Mouse (Mus musculus) spleen, adult 2 months (tissue): ENCODE measurements around the gene Fbxl15. TPM values are rescaled to one million over a fixed set of nuclear protein-coding genes. Genes with fewer than 3 reads are reported as not detected.

Experiments used
- DNase-seq, 2 experiments: peaks; one replicate each; pipeline versions ENCODE4 v3.0.0 to v3.0.0-alpha.2; 2012 to 2021; ENCODE audit warnings: low spot score in 2 of 2, low read depth in 1 of 2
- H3K27ac ChIP-seq: fragments of 200-500 bp; 2 replicates; pipeline ENCODE4 v1.5.1; 2012; ENCODE audit warnings: low read length, inconsistent platforms; ENCODE audit not compliant: insufficient read depth
- H3K27me3 ChIP-seq: fragments of 200-500 bp; 2 replicates; pipeline ENCODE4 v1.6.1; 2012; ENCODE audit warnings: mild to moderate bottlenecking, moderate library complexity, low read length, inconsistent platforms; ENCODE audit not compliant: control insufficient read depth, insufficient read depth
- H3K36me3 ChIP-seq: fragments of 200-500 bp; 2 replicates; pipeline ENCODE4 v1.6.1; 2012; ENCODE audit warnings: mild to moderate bottlenecking, low read length, inconsistent platforms; ENCODE audit not compliant: control insufficient read depth, insufficient read depth
- H3K4me1 ChIP-seq: fragments of 200-500 bp; 2 replicates; pipeline ENCODE4 v1.6.1; 2011; ENCODE audit warnings: inconsistent platforms; ENCODE audit not compliant: control insufficient read depth, insufficient read depth, insufficient read length
- H3K4me3 ChIP-seq: fragments of 200-500 bp; 2 replicates; pipeline ENCODE4 v1.5.1; 2011; ENCODE audit warnings: mild to moderate bottlenecking, inconsistent platforms; ENCODE audit not compliant: insufficient read depth, insufficient read length; ENCODE audit errors: extremely low read depth
- CTCF ChIP-seq: fragments of 200-500 bp; IDR thresholded peaks from 2 replicates; pipeline ENCODE4 v1.5.1; 2011; ENCODE audit warnings: mild to moderate bottlenecking, inconsistent platforms; ENCODE audit not compliant: insufficient read depth, insufficient read length, insufficient replicate concordance; ENCODE audit errors: extremely low read depth
- POLR2A ChIP-seq: fragments of 200-500 bp; IDR thresholded peaks from 2 replicates; pipeline ENCODE4 v1.6.1; 2011; ENCODE audit warnings: low read depth, low read length, inconsistent platforms
- WGBS: fragments of 180-500 bp; shearing (Covaris S2); methylation state at CpG from one replicate; pipeline ENCODE4 v1.1.7; 2018; 5-methylcytosine and 5-hydroxymethylcytosine counted together
- polyA plus RNA-seq: library from polyadenylated mRNA; depleted of rRNA; stranded (reverse); fragments of >200 nt; gene quantifications from 2 replicates; pipeline ENCODE4 v1.2.3, GENCODE M21; 2012

Gene Fbxl15
- polyA plus RNA-seq, 1 experiment: 12.1 TPM

DNA sequence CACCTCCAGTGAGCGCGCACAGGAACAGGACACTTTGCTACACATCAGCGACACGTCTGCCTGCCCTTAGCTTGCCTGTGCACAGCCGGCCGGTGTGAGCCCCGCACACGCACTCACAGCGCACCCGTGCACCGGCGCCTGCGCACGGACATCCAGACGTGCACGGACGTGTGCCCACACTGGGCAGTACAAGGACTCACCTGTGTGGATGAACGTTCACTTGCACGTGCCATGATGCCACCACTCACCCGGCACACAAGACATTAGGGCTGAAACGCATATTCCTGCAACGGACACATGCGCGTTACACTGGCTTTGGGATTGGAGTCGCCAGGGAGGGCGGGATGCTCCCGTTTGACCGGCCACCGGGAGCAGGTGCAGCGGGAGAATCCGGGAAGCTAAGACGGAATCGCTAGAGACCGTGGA, 23.1 kb upstream of the Fbxl15 start:
- WGBS: under 1% methylated on average over 34 of the region's 34 CpGs
- no peak for TF ChIP-seq CTCF
- TF ChIP-seq POLR2A: no peak; the same call in 1 of the 2 replicates
- DNase-seq: no peak
- Histone ChIP-seq H3K36me3 (peaks cover 26% of the 10 kb centered on the region), H3K4me3 (peak overlapping the region; percentile 73), H3K27ac (peak overlapping the region; percentile 95), H3K4me1 (peaks cover 15% of the 10 kb centered on the region), H3K27me3 (no peaks in the 10 kb centered on the region)

DNA sequence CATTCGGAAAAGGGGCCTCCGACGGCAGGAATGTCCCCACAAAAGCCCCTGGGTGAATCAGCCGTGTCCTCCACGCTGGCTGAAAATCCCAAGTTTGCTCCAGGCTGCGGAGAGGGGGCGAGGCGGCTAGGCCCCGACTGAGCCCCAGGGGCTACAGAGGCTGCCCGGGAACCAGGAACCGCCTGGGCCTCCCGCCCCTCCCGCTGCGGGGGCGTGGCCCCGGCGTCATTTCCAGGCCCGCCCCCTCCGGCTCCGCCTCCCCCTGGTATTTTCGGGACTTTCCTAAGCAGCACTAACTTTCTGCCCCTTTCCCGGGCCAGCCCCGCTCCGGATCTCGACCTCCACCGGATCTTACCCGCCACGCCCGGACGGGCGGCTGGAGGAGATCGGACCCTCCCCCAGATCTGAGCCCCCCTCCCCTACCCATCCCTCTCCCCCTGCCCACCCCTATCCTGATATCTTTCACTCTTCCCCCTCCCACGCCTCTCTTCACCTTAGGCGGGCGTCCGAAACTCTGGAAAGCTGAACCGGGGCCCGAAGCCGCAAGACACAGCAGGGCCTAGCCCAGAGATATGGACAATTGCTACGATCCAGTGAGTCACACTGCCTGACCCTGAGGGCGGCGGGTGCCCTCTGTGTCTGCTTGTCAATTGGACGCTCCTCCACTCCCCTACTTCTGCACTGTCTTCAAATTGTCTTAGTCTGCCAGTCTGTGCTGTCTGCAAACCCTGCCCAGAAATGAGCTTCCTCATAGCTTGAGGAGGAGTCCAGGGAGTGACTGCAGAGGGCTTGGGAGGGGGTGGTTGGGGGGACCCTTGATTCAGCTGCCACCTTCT, 22.3 kb upstream of the Fbxl15 start:
- peaks cover 15% of the 10 kb centered on the region for H3K4me1 ChIP-seq
- peaks cover 33% of the 10 kb centered on the region for H3K36me3 ChIP-seq
- under 1% methylated on average over 43 of the region's 43 CpGs for WGBS
- H3K4me3 ChIP-seq: peak overlapping the region; percentile 73
- peak; percentile 89 to 92 for DNase-seq
- H3K27ac ChIP-seq: peak overlapping the region; percentile 95
- TF ChIP-seq POLR2A (peak; percentile 81), CTCF (no peak)
- H3K27me3 ChIP-seq: no peaks in the 10 kb centered on the region

DNA sequence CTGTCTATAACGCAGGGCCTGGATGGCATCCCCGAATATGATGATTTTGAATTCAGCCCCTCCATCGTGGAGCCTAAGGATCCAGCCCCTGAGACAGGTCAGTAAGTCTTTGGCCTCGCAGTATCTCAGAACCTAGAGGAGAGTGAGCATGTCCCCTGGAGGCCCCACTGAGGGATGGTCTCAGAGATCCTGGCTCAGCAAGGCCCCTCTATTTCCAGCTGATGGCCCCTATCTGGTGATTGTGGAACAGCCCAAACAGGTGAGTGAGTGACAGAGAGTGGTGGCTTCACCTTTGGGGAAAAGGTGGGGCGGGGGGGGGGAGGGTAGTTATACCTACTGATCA, 21.7 kb upstream of the Fbxl15 start:
- Histone ChIP-seq H3K4me3 (peak overlapping the region; percentile 73), H3K27me3 (no peaks in the 10 kb centered on the region), H3K4me1 (peaks cover 15% of the 10 kb centered on the region), H3K36me3 (peaks cover 39% of the 10 kb centered on the region), H3K27ac (peak overlapping the region; percentile 90)
- no peak for TF ChIP-seq CTCF
- TF ChIP-seq POLR2A: no peak
- DNase-seq: no peak
- 63% methylated on average over 5 of the region's 5 CpGs for WGBS

DNA sequence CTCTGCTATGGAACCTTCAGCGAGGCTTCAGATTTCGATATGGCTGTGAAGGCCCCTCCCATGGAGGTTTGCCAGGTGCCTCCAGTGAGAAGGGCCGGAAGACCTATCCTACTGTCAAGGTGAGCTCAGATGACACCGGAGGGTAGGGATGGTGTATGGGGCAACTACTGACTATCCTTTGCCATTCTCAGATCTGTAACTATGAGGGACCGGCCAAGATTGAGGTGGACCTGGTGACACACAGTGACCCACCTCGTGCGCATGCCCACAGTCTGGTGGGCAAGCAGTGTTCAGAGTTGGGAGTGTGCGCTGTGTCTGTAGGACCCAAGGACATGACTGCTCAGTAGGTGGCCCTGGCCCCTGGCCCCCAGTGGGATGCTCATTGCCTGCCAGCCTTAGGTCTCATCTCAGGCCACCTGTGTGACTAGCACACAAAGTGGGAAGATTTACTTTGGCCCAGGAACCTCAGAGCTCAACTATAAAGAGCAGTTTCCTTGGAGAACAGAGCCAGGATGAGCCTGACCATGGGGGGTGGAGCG, 21.2 kb upstream of the Fbxl15 start:
- no peaks in the 10 kb centered on the region for H3K27me3 ChIP-seq
- no peak for DNase-seq
- H3K27ac ChIP-seq: no peak overlapping the region
- WGBS: 95% methylated on average over 9 of the region's 9 CpGs
- H3K4me1 ChIP-seq: peaks cover 15% of the 10 kb centered on the region
- no peak overlapping the region for H3K4me3 ChIP-seq
- TF ChIP-seq CTCF (no peak), POLR2A (no peak)
- H3K36me3 ChIP-seq: peaks cover 43% of the 10 kb centered on the region

DNA sequence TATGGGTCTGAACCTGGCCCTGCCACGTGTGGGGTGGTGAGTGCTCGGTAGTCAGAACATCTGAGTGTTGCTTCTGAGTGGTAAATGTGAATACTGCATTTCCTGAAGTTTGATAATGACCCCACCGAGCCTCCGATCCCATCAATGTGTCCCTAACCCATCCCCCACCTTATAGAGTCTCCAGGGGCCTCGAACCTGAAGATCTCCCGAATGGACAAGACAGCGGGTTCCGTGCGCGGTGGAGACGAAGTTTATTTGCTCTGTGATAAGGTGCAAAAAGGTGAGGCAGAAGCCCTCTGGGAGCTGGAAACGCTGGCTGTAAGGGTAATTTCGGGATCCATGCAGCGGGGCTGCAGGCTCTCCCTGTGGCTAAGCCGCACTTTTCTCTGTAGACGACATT, 20.2 kb upstream of the Fbxl15 start:
- no peaks in the 10 kb centered on the region for H3K27me3 ChIP-seq
- H3K27ac ChIP-seq: no peak overlapping the region
- H3K4me3 ChIP-seq: no peak overlapping the region
- DNase-seq: no peak
- H3K4me1 ChIP-seq: peaks cover 15% of the 10 kb centered on the region
- H3K36me3 ChIP-seq: peaks cover 51% of the 10 kb centered on the region
- no peak for TF ChIP-seq POLR2A
- no peak for TF ChIP-seq CTCF
- WGBS: 97% methylated on average over 16 of the region's 16 CpGs

DNA sequence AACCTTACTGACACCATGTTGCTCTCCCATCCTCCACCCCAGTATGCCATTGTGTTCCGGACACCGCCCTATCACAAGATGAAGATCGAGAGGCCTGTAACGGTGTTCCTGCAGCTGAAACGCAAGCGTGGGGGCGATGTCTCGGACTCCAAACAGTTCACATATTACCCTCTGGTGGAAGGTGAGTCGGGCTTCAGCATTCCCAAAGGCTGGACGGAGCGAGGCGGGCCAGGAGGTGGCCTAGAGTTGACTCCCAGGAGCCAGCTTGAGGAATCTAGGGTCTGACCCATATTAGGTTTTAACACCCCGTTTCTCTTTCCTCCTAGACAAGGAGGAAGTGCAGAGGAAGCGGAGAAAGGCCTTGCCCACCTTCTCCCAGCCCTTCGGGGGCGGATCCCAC, 19.7 kb upstream of the Fbxl15 start:
- Histone ChIP-seq H3K36me3 (peaks cover 54% of the 10 kb centered on the region), H3K4me3 (no peak overlapping the region), H3K27me3 (no peaks in the 10 kb centered on the region), H3K4me1 (peaks cover 15% of the 10 kb centered on the region), H3K27ac (no peak overlapping the region)
- 89% methylated on average over 16 of the region's 16 CpGs for WGBS
- DNase-seq: no peak
- no peak for TF ChIP-seq POLR2A

DNA sequence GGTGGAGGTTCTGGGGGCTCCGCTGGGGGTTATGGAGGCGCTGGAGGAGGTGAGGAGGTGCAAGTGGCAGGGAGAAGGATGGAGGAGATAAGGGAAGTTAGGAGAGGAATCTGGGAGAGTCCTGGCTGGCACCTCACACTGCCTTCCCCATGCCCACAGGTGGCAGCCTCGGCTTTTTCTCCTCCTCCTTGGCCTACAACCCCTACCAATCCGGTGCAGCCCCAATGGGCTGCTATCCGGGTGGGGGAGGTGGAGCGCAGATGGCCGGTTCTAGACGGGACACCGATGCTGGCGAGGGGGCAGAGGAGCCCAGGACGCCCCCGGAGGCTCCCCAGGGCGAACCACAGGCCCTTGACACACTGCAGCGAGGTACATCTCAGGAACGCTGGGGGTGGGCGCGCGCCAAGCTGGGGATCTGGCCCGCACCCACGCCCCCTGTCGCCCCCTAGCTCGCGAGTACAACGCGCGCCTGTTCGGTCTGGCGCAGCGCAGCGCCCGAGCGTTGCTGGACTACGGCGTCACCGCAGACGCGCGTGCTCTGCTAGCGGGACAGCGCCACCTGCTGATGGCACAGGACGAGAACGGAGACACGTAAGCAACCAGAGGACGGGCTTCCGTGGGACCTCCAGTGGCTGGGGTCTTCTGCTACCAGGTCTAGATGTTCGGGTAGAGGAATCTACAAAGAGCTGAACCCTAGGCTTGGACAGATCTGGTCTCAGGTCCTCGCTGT, 19.1 kb upstream of the Fbxl15 start:
- Histone ChIP-seq H3K4me1 (peaks cover 12% of the 10 kb centered on the region), H3K27me3 (no peaks in the 10 kb centered on the region), H3K27ac (no peak overlapping the region), H3K36me3 (peaks cover 57% of the 10 kb centered on the region), H3K4me3 (no peak overlapping the region)
- 9% methylated on average over 47 of the region's 47 CpGs for WGBS
- peak; percentile 64 to 82 for DNase-seq
- TF ChIP-seq POLR2A (no peak), CTCF (peak; percentile 98)
